Mouse (Mus musculus) liver, embryonic 11.5 days (tissue): ENCODE results near the gene Gm10563. TPM values are rescaled to one million over a fixed set of nuclear protein-coding genes. Genes with fewer than 3 reads are reported as not detected.
A peak's percentile ranks its signal among the peaks of the same experiment; 100 is the strongest.
"Not testable (repeated sequence)": the region's sequence is repeated elsewhere in the genome, so short reads cannot be mapped to it uniquely, and the experiment has no call there.

Experiments used
- ATAC-seq: fragments of 200-750 bp; cut with Nextera tagmentation; replicated peaks from 2 replicates; pipeline ENCODE4 v1.8.0; 2017; ENCODE audit warnings: moderate number of reproducible peaks, mild to moderate bottlenecking, moderate TSS enrichment, moderate library complexity; ENCODE audit not compliant: low FRiP score
- DNase-seq: peaks from one replicate; pipeline ENCODE4 v3.0.0-alpha.2; 2017; ENCODE audit warnings: low spot score
- H3K27ac ChIP-seq: fragments of 300-500 bp; sonication (generic); 2 replicates; pipeline ENCODE4 v1.5.1; 2014; ENCODE audit warnings: mild to moderate bottlenecking, low read depth, low read length, control low read depth
- H3K27me3 ChIP-seq: fragments of 300-500 bp; sonication (generic); replicated peaks from 2 replicates; pipeline ENCODE4 v1.6.1; 2014; ENCODE audit warnings: low read length, mixed read lengths; ENCODE audit not compliant: control insufficient read depth, insufficient read depth
- H3K36me3 ChIP-seq: fragments of 300-500 bp; sonication (generic); 2 replicates; pipeline ENCODE4 v1.6.1; 2014; ENCODE audit warnings: mild to moderate bottlenecking, low read length, moderate library complexity, mixed read lengths; ENCODE audit not compliant: control insufficient read depth, insufficient read depth
- H3K4me1 ChIP-seq: fragments of 300-500 bp; sonication (generic); replicated peaks from 2 replicates; pipeline ENCODE4 v1.6.1; 2014; ENCODE audit warnings: low read length, mixed read lengths; ENCODE audit not compliant: control insufficient read depth, insufficient read depth
- H3K4me2 ChIP-seq: fragments of 300-500 bp; sonication (generic); 2 replicates; pipeline ENCODE4 v1.6.1; 2014; ENCODE audit warnings: mild to moderate bottlenecking, control low read depth, moderate library complexity
- H3K4me3 ChIP-seq: fragments of 300-500 bp; sonication (generic); 2 replicates; pipeline ENCODE4 v1.5.1; 2014; ENCODE audit warnings: low read depth, low read length, control low read depth
- H3K9ac ChIP-seq: fragments of 300-500 bp; sonication (generic); 2 replicates; pipeline ENCODE4 v1.6.1; 2014; ENCODE audit warnings: low read depth, low read length, control low read depth
- H3K9me3 ChIP-seq: fragments of 300-500 bp; sonication (generic); 2 replicates; pipeline ENCODE4 v1.6.1; 2016; ENCODE audit warnings: low read length, inconsistent platforms, mixed read lengths; ENCODE audit not compliant: control insufficient read depth
- WGBS: fragments of 180-500 bp; shearing (Covaris S2); extraction: QIAGEN DNeasy Blood & Tissue Kit; methylation state at CpG from one replicate; pipeline ENCODE4 v1.1.7; 2014; 5-methylcytosine and 5-hydroxymethylcytosine counted together
- polyA plus RNA-seq: library from polyadenylated mRNA; unstranded; fragments of >200 nt; fragmentation: Nextera tagmentation; extraction: Ambion mirVana; gene quantifications from 2 replicates; pipeline ENCODE4 v1.2.1, GENCODE M21; 2014

The Gm10563 gene
- polyA plus RNA-seq, 1 experiment from 2014 or later, result not detected

DNA sequence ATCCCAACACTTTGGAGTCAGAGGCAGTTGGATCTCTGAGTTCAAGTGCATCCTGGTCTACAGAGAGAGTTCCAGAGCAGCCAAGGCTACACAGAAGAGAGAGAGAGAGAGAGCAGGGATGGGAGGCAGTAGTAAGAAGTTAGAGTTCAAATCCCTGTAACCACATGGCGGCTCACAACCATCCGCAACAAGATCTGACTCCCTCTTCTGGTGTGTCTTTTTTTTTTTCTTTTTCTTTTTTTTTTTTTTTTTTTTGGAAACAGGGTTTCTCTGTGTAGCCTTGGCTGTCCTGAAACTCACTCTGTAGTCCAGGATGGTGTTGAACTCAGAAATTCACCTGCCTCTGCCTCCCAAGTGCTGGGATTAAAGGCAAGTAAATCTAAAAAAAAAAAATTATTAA is 26.9 kb upstream of the Gm10563 start:
- H3K27ac ChIP-seq, result no peak overlapping the region

GRCm38 (mm10) chr4:155670236-155670635 is 25.0 kb upstream of the Gm10563 start:
- WGBS, result 64% methylated on average over 4 of the region's 4 CpGs
- H3K4me2 ChIP-seq, H3K27ac ChIP-seq: not testable (repeated sequence)

More for the DNA sequence above, 26.9 kb upstream of the Gm10563 start:
- 58% methylated on average over 2 of the region's 2 CpGs for WGBS
- H3K4me3 ChIP-seq, result no peak overlapping the region
- no peak for ATAC-seq
- H3K36me3 ChIP-seq, result no peaks in the 10 kb centered on the region
- no peak overlapping the region for H3K9ac ChIP-seq
- peaks cover 6% of the 10 kb centered on the region for H3K4me1 ChIP-seq
- H3K9me3 ChIP-seq, result no peaks in the 10 kb centered on the region
- H3K27me3 ChIP-seq, result no peaks in the 10 kb centered on the region
- DNase-seq, result no peak
- no peak overlapping the region for H3K4me2 ChIP-seq

GRCm38 (mm10) chr4:155669598-155670075 is 24.4 kb upstream of the Gm10563 start:
- H3K4me2 ChIP-seq, result peak overlapping the region; percentile 72
- 1% methylated on average over 8 of the region's 8 CpGs for WGBS
- ATAC-seq (peak; percentile 6; the same call in 1 of the 2 replicates), DNase-seq (no peak)
- 0 out of 2 replicates have a peak overlapping the region, but pooled peaks have one; percentile 38 for H3K9ac ChIP-seq
- peak overlapping the region; percentile 89 for H3K4me3 ChIP-seq
- H3K9me3 ChIP-seq, result no peaks in the 10 kb centered on the region
- no peaks in the 10 kb centered on the region for H3K36me3 ChIP-seq
- H3K4me1 ChIP-seq, result peaks cover 6% of the 10 kb centered on the region
- no peak overlapping the region for H3K27ac ChIP-seq
- no peaks in the 10 kb centered on the region for H3K27me3 ChIP-seq

More at GRCm38 (mm10) chr4:155670236-155670635, 25.0 kb upstream of the Gm10563 start:
- ATAC-seq, H3K27me3 ChIP-seq, H3K9ac ChIP-seq, DNase-seq, H3K4me3 ChIP-seq, H3K9me3 ChIP-seq, H3K4me1 ChIP-seq, H3K36me3 ChIP-seq: not testable (repeated sequence)

DNA sequence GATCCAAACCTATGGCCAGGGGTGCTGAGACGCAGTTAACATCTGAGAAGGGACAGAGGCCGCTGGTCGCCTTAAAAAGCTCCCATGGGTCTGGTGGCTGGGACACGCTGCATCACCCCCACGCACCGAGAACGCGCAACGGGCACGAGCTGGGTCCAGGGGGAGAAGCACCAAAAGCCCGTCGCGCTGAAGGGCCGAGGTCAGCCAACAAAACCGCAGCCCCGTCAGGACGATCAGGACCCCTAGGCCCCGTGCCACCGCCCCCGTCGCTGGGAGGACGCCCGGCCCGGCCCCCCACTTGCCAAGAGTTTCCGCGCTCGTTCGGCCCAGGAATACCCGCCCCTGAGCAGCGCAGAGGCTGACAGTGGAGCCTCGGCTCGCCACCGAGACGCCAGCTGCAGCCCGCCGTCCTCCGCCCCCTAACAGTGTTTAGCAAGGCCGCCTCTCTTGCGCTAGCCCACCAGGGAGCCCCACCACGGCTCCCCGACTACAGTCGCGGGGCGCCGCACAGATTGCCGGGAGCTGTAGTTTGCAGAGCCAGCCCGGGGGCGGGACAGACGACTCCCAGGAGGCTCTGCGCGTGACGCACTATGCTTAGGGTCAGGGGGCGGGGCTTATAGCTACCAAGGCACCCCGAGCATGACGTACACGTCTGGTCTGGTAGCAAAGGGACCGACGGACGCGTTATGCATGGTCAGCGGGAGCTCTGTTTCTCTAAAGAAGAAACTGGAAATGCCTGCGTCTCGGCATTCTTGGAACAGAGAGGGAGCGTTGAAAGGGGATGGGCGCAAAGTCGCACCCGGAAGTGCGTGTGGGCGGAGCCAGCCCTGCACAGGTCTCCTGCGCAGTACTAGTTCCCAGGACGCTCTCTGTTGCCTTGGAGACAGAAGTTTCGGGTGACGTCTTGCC is 23.7 kb upstream of the Gm10563 start, which contains the start of gene Mib2:
Gene Mib2, minus strand, starts transcription at position 510 of the 909 bp plus-strand sequence.
- H3K27ac ChIP-seq, result peak within 1 kb of the TSS; percentile 52
- no peaks in the 10 kb centered on the region for H3K36me3 ChIP-seq
- peak within 1 kb of the TSS; percentile 89 for H3K4me3 ChIP-seq
- DNase-seq (peak; percentile 97), ATAC-seq (peak; percentile 99)
- peak within 1 kb of the TSS; percentile 76 for H3K9ac ChIP-seq
- H3K9me3 ChIP-seq, result no peaks in the 10 kb centered on the region
- peak within 1 kb of the TSS; percentile 72 for H3K4me2 ChIP-seq
- H3K4me1 ChIP-seq, result peaks cover 6% of the 10 kb centered on the region
- WGBS, result under 1% methylated on average over 73 of the region's 73 CpGs
- no peaks in the 10 kb centered on the region for H3K27me3 ChIP-seq

DNA sequence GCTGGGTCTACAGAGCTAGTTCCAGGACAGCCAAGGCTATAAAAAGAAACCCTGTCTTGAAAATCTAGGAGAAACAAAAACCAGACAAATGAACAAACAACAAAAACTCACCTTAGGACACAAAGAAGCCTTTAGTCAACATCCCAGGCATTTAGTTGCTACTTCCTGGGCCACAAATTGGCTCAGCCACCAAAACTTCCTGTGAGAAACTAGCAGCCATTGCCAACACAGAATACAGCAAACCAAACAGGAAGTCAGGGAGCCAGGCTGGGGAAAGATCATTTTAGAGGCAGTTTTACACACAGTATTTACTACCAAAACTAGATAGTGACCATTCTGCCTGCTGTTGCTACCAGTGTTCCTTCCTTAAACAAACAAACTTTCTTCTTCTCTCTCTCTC is 21.7 kb upstream of the Gm10563 start:
- H3K27ac ChIP-seq, result no peak overlapping the region
- no peaks in the 10 kb centered on the region for H3K27me3 ChIP-seq
- DNase-seq, result no peak
- no peak for ATAC-seq
- H3K4me1 ChIP-seq, result peaks cover 6% of the 10 kb centered on the region
- no peaks in the 10 kb centered on the region for H3K36me3 ChIP-seq
- H3K4me3 ChIP-seq, result no peak overlapping the region
- H3K9ac ChIP-seq, result no peak overlapping the region
- H3K4me2 ChIP-seq, result no peak overlapping the region
- H3K9me3 ChIP-seq, result no peaks in the 10 kb centered on the region

GRCm38 (mm10) chr4:155660641-155661040 is 15.4 kb upstream of the Gm10563 start:
- ATAC-seq, result no peak
- Histone ChIP-seq H3K9ac (no peak overlapping the region), H3K4me2 (no peak overlapping the region), H3K4me3 (no peak overlapping the region), H3K27ac (no peak overlapping the region), H3K27me3 (peaks cover 5% of the 10 kb centered on the region; the same call in 1 of the 2 replicates), H3K36me3 (no peaks in the 10 kb centered on the region; the same call in 1 of the 2 replicates), H3K9me3 (no peaks in the 10 kb centered on the region), H3K4me1 (no peaks in the 10 kb centered on the region)
- DNase-seq, result no peak
- WGBS, result 82% methylated on average over 12 of the region's 12 CpGs

GRCm38 (mm10) chr4:155658961-155659360 is 13.8 kb upstream of the Gm10563 start:
- no peak for ATAC-seq
- peaks cover 10% of the 10 kb centered on the region for H3K4me1 ChIP-seq
- no peaks in the 10 kb centered on the region; the same call in 1 of the 2 replicates for H3K36me3 ChIP-seq
- no peak for DNase-seq
- H3K27ac ChIP-seq, result no peak overlapping the region
- no peak overlapping the region for H3K9ac ChIP-seq
- H3K4me3 ChIP-seq, result no peak overlapping the region
- no peaks in the 10 kb centered on the region for H3K9me3 ChIP-seq
- WGBS, result 84% methylated on average over 10 of the region's 10 CpGs
- peaks cover 19% of the 10 kb centered on the region for H3K27me3 ChIP-seq
- H3K4me2 ChIP-seq, result no peak overlapping the region

DNA sequence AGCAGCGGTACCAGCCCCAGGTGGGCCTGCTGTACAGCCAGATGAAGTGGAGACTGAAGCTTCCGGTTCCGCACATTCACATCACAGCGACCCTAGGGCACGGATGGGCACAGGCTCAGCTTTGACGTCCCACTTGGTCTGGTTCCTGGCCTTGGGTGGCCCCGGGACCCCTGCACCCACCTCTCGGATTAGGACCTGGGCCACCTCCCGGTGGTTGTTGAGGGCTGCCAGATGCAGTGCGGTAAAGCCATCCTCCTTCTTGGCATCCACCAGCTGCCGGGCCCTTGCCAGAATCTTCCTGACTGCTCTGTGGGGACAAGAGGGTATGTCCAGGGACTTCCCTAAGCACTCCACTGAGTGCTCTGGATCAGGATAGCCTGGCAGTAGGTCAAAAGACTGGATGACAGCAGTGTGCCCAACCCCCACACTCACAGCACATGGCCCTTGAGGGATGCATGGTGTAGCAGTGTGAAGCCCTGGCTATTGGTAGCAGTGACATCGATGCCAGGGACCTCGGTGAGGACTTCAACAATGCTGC is 11.1 kb upstream of the Gm10563 start:
- 89% methylated on average over 13 of the region's 13 CpGs for WGBS
- no peak overlapping the region for H3K27ac ChIP-seq
- H3K9ac ChIP-seq, result no peak overlapping the region
- H3K4me1 ChIP-seq, result peaks cover 28% of the 10 kb centered on the region
- H3K27me3 ChIP-seq, result peaks cover 46% of the 10 kb centered on the region
- no peaks in the 10 kb centered on the region; the same call in 1 of the 2 replicates for H3K36me3 ChIP-seq
- ATAC-seq (no peak), DNase-seq (no peak)
- H3K9me3 ChIP-seq, result no peaks in the 10 kb centered on the region
- H3K4me3 ChIP-seq, result no peak overlapping the region
- no peak overlapping the region for H3K4me2 ChIP-seq
